Mouse (Mus musculus): ENCODE results near the gene Vmn2r26. TPM values are rescaled to one million over a fixed set of nuclear protein-coding genes. Genes with fewer than 3 reads are reported as not detected.
"Not testable (repeated sequence)": the region's sequence is repeated elsewhere in the genome, so short reads cannot be mapped to it uniquely, and the experiment has no call there.

The Vmn2r26 gene
- polyA plus RNA-seq (2015; fragmentation: Nextera tagmentation; extraction: Ambion mirVana) = not detected in 2 replicates

DNA sequence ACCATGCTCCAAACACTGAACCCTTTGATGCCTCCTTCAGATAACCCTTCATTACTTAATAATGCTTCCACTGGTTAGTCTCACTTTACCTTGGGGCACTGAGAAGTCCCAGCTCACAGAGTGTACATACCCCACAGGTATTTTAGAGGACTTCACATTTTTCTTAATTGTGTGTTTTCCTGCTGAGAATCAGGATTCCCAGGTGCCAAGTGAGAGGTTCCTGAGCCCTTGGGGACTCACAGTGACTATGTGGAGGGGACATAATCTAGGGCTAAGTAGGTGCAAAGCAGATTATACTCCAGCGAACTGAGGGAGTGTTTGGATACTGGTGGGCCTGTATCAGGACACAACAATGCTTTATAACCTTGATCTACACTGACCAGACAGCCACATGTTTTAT is at the start of gene Vmn2r26:
Vmn2r26 (plus strand) TSS at position 301 of the 400 bp plus-strand sequence.
- 58% methylated on average over 1 of the region's 1 CpGs for WGBS
- not testable (repeated sequence) for H3K4me2 ChIP-seq; H3K4me1 ChIP-seq; H3K9me3 ChIP-seq (replicated peaks); H3K27me3 ChIP-seq; H3K27ac ChIP-seq; ATAC-seq; H3K36me3 ChIP-seq (ENCODE audit: poor library complexity, severe bottlenecking); H3K4me3 ChIP-seq; H3K9ac ChIP-seq

DNA sequence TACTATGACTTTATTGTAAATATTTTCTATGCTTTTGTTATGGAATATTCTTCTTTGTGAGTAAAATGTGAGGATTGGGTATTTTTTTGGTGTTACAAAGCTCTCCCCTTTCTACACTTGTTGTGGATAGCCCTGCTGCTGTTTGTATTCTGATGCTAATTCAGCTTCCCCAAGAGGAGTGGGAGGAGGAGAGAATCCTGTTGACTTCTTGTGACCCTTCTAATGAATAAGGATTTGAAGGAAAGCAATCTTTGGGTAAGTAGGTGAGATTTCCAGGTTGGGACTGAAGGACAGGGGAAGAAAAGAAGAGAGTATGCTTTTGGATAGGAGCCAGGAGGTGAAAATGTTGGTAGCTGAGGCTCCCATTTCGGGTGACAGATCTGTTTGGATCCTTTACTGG is 3.5 kb upstream of the Vmn2r26 start:
- Histone ChIP-seq H3K4me3 (no peak overlapping the region), H3K9ac (no peak overlapping the region), H3K27me3 (no peaks in the 10 kb centered on the region), H3K36me3 (ENCODE audit: poor library complexity, severe bottlenecking) (no peaks in the 10 kb centered on the region), H3K4me2 (no peak overlapping the region), H3K4me1 (no peaks in the 10 kb centered on the region), H3K9me3 (replicated peaks) (no peaks in the 10 kb centered on the region), H3K27ac (no peak overlapping the region)
- 52% methylated on average over 1 of the region's 1 CpGs for WGBS
- no peak for ATAC-seq

DNA sequence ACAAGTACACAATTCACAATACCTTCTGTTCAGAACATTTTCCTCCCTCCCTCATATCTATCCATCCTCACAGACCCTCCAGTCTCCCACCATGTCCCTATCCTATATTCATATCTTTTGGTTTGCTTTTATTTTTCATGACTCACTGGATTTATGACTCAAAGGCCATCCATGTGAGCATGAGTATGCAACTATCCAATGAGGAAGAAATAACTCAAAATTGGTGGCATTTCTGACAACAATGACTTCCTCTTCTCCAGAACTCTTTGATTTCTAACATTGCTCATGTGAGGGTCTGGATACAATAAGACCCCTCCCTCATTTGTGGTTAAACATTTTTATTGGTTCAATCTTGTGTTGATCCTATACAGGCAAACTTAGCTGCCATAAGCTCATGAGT is 24.0 kb downstream of the Vmn2r26 start:
- Histone ChIP-seq H3K4me3 (no peak overlapping the region), H3K27ac (no peak overlapping the region), H3K27me3 (no peaks in the 10 kb centered on the region), H3K9ac (no peak overlapping the region), H3K36me3 (ENCODE audit: poor library complexity, severe bottlenecking) (no peaks in the 10 kb centered on the region), H3K4me1 (no peaks in the 10 kb centered on the region), H3K4me2 (no peak overlapping the region), H3K9me3 (replicated peaks) (no peaks in the 10 kb centered on the region)
- ATAC-seq = no peak

DNA sequence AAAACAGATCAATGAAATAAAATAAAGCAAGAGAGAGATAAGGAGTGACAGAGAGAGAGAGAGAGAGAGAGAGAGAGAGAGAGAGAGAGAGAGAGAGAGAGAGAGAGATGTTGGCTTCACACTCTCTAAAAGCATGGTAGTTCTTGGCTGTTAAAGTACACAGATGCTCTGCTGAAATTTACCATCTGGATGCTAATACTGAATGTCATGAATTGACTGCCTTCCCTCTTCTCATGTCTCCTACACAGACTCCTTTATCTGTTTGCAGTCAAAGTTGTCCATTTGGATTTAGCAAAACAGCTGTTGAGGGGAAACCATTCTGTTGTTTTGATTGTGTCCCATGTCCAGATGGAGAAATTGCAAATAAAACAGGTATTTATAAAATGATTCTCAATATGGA is 29.2 kb downstream of the Vmn2r26 start:
- not testable (repeated sequence) for H3K27me3 ChIP-seq; H3K4me1 ChIP-seq; H3K4me2 ChIP-seq; H3K4me3 ChIP-seq; H3K27ac ChIP-seq; H3K9ac ChIP-seq; H3K9me3 ChIP-seq (replicated peaks); H3K36me3 ChIP-seq (ENCODE audit: poor library complexity, severe bottlenecking)
- peak; percentile 41; the same call in 1 of the 2 replicates for ATAC-seq

DNA sequence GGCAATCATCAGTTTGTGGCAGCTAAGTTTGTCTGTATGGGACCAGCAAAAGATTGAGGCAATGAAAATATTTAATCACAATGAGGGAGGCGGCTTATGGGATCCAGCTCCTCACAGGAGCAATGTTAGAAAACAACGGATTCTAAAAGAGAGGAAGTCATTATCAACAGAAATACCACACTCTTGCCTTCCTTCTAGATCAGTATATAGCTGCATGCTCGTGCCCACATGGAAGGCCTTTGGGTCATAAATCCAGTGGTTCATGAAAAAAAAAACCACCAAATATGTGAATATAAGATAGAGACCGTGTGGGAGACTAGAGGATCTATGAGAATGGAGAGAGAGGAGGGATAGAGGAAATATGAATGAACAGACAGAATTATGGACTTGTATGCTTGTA is 78.0 kb downstream of the Vmn2r26 start:
- no peak overlapping the region for H3K4me3 ChIP-seq
- H3K9me3 ChIP-seq (replicated peaks) = no peaks in the 10 kb centered on the region
- no peak for ATAC-seq
- H3K36me3 ChIP-seq (ENCODE audit: poor library complexity, severe bottlenecking) = no peaks in the 10 kb centered on the region
- H3K27me3 ChIP-seq = no peaks in the 10 kb centered on the region
- no peaks in the 10 kb centered on the region for H3K4me1 ChIP-seq
- no peak overlapping the region for H3K9ac ChIP-seq
- no peak overlapping the region for H3K4me2 ChIP-seq
- no peak overlapping the region for H3K27ac ChIP-seq
- 76% methylated on average over 4 of the region's 4 CpGs for WGBS

Other genes starting within 250 kb of the Vmn2r26 start
- not detected in 2 replicates for gene Vmn2r24, start 245.7 kb upstream of the Vmn2r26 start, polyA plus RNA-seq (2015; fragmentation: Nextera tagmentation; extraction: Ambion mirVana)
- not detected in 2 replicates for gene Vmn2r25, start 171.1 kb upstream of the Vmn2r26 start, polyA plus RNA-seq (2015; fragmentation: Nextera tagmentation; extraction: Ambion mirVana)
- not detected in 2 replicates for gene Vmn2r27, start 207.3 kb downstream of the Vmn2r26 start, polyA plus RNA-seq (2015; fragmentation: Nextera tagmentation; extraction: Ambion mirVana)